Mouse (Mus musculus) erythroblast, adult 5-6 weeks (primary cell): ENCODE measurements around the gene Gnb3. TPM values are rescaled to one million over a fixed set of nuclear protein-coding genes. Genes with fewer than 3 reads are reported as not detected.
"Not testable (repeated sequence)": the region's sequence is repeated elsewhere in the genome, so short reads cannot be mapped to it uniquely, and the experiment has no call there.

Experiments
- ATAC-seq: replicated peaks from 2 replicates; pipeline ENCODE4 v1.8.0; 2016; ENCODE audit warnings: moderate number of reproducible peaks, mild to moderate bottlenecking, moderate TSS enrichment, inconsistent platforms; ENCODE audit not compliant: poor library complexity, low FRiP score, severe bottlenecking
- total RNA-seq, 2 experiments: library from RNA; stranded (forward) in 1 of 2; stranded (reverse) in 1 of 2; fragments of 150-400 nt in 1 of 2; fragments of 200-764, 138-1000 nt in 1 of 2; gene quantifications; 2 replicates each; pipeline versions ENCODE4 v1.2.3 to v1.2.4; 2015 to 2017; ENCODE audit warnings: low replicate concordance in 2 of 2

Gnb3 gene
- total RNA-seq, 2 experiments from 2014 or later: not detected

- ATAC-seq: peak; percentile 76
Observed at GRCm38 (mm10) chr6:124805341-124806321, 34.4 kb downstream of the Gnb3 start.

DNA sequence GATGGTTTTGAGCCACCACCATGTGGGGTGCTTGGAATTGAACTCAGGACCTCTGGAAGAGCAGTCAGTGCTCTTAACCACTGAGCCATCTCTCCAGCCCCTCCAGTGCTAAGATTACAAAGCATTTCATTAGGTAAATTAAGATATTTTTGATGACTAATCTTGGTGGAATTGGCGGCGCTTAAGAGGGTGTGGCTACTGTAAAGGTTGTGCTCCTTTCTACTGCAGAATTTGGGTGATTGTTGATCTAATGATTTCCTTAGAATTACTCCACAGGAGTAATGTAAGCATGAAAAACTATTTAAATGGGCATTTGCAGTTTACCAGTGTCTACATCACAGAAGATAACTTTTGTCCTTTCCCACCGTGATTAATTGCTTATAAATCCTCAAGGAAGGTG, 35.7 kb downstream of the Gnb3 start:
- no peak for ATAC-seq

- ATAC-seq: not testable (repeated sequence)
Observed at GRCm38 (mm10) chr6:124803691-124804090, 36.4 kb downstream of the Gnb3 start.

DNA sequence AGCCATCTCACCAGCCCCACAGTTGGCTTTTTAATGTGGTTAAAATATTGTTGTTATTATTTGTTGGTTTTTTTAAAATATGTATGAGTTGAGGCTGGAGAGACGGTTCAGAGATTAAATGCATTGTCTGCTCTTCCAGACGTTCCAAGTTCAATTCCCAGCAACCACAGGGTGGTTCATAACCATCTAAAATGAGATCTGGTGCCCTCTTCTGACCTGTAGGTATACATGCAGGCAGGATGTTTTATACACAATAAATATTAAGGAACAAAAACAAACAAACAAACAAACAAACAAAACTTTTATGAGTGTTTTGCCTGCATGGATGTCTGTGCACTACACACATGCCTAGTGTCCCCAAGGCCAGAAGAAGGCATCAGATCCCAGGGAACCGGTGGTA, 37.0 kb downstream of the Gnb3 start:
- ATAC-seq: no peak

- not testable (repeated sequence) for ATAC-seq
Observed at GRCm38 (mm10) chr6:124802400-124802799, 37.7 kb downstream of the Gnb3 start.

DNA sequence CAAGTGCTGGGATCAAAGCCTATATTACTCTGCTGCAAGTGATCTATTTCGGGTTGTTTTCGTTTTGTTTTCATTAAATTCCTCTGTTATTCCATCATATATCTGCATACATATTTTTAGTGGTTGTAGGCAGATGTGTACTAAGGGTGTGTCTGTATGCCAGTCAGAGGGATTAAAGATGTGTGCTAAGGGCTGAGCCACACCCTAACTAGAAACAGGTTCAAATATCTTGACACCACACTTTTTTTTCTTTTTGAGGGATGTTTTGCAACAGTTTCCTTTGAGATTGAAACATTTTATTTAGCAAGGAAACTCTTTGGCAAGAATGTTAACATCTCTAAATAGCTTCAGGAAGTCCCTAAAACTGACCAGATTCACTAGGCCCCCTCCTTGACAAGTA, 43.9 kb downstream of the Gnb3 start:
- ATAC-seq: no peak

DNA sequence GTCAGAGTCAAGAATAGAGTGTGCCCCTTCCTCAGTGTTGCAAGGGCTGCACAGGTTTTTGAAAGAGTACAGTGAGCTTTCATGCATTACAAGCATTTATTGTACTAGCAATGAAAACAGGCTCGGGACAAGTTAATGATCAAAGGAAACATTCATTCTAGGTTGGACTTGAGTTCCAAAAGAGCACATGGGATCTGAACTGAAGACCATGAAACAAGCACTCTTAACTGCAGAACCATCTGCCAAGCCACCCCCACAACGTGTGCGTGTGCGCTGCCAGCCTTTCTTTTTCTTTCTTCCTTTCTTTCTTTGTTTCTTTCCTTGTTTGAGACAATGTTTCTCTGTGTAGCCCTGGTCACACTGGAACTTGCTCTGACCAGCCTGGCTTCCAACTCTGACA, 44.3 kb downstream of the Gnb3 start:
- no peak for ATAC-seq

DNA sequence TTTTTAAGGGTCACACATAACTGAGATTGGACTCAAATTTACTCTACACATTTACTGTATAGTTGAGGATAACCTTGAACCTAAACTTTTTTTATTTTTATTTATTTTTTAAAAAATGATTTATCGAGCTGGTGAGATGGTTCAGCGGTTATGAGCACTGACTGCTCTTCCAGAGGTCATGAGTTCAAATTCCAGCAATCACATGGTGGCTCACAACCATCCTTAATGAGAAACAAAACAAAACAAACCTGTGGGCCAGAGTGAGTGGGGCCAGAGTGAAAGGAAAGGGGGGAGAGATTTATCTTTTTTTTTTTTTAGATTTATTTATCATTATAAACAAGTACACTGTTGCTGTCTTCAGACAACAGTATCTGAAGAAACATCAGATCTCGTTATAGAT, 48.2 kb downstream of the Gnb3 start:
- ATAC-seq: no peak

DNA sequence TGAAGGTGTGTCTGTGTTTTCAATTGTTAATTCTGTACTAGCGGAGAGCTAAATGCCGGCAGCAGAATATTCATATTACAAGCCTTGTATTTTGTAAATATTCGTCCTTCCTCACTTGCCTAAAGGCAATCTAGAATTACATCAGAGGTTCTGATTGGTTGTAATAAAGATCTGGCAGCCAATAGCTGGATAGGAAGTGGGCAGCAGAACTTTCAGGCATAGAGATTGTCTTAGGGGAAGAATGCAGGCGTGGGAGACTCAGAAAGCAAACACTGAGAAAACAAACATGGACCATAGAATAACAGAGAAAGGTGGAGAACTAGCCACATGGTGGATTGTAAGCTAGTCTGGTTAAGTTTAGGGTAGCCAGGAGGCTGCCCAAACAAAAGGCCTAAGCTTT, 50.0 kb downstream of the Gnb3 start:
- ATAC-seq: no peak

DNA sequence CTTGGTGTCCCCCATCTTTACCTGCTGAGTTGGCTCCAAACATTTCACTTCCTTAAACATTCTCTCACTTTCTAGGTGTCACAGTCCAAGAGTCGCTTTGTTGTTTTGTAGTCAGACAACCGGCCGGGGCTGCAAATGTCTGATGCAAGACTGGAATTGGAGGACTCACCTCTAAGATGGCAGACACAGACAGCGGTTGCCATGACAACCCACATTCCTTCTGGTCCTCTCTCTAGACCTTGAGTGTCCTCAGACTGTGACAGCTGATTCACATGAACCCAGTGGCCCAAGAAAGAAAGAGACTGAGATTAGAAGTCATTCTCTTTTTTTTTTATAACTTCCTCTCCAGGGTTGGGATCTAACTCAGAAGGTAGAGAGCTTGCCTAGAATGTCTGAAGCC, 50.6 kb downstream of the Gnb3 start:
- ATAC-seq: no peak

- no peak for ATAC-seq
Observed at GRCm38 (mm10) chr6:124787722-124788121, 52.4 kb downstream of the Gnb3 start.

- no peak for ATAC-seq
Observed at GRCm38 (mm10) chr6:124786756-124787420, 53.2 kb downstream of the Gnb3 start.

Other genes starting within 250 kb of the Gnb3 start
- not detected in 2 replicates for gene C1s2, start 204.2 kb downstream of the Gnb3 start, total RNA-seq (2015; ENCODE audit: low replicate concordance)
- not detected in 2 replicates for gene C1s2, start 204.2 kb downstream of the Gnb3 start, total RNA-seq (2017; ENCODE audit: low replicate concordance)
- 118 and 141 TPM in 2 replicates for gene Lpcat3, start 177.2 kb downstream of the Gnb3 start, total RNA-seq (2015; ENCODE audit: low replicate concordance)
- 81.5 and 135 TPM in 2 replicates for gene Lpcat3, start 177.2 kb downstream of the Gnb3 start, total RNA-seq (2017; ENCODE audit: low replicate concordance)
- 65.1 and 66.0 TPM in 2 replicates for gene Emg1, start 128.1 kb downstream of the Gnb3 start, total RNA-seq (2015; ENCODE audit: low replicate concordance)
- 35.8 and 37.2 TPM in 2 replicates for gene Emg1, start 128.1 kb downstream of the Gnb3 start, total RNA-seq (2017; ENCODE audit: low replicate concordance)
- 44.2 and 79.4 TPM in 2 replicates for gene Phb2, start 127.9 kb downstream of the Gnb3 start, total RNA-seq (2015; ENCODE audit: low replicate concordance)
- gene Phb2, start 127.9 kb downstream of the Gnb3 start, total RNA-seq (2017; ENCODE audit: low replicate concordance): 70.3 and 70.7 TPM in 2 replicates
- gene Ptpn6, start 101.6 kb downstream of the Gnb3 start, total RNA-seq (2015; ENCODE audit: low replicate concordance): 57.8 and 60.2 TPM in 2 replicates
- 142 and 156 TPM in 2 replicates for gene Ptpn6, start 101.6 kb downstream of the Gnb3 start, total RNA-seq (2017; ENCODE audit: low replicate concordance)
- gene Grcc10, start 98.9 kb downstream of the Gnb3 start, total RNA-seq (2015; ENCODE audit: low replicate concordance): 33.6 and 64.9 TPM in 2 replicates
- 7.5 and 16.9 TPM in 2 replicates for gene Grcc10, start 98.9 kb downstream of the Gnb3 start, total RNA-seq (2017; ENCODE audit: low replicate concordance)
- not detected in 2 replicates for gene Gm45234, start 84.3 kb downstream of the Gnb3 start, total RNA-seq (2015; ENCODE audit: low replicate concordance)
- 0.56 TPM in 1 of 2 replicates, not detected in the other for gene Gm45234, start 84.3 kb downstream of the Gnb3 start, total RNA-seq (2017; ENCODE audit: low replicate concordance)
- 10.0 and 11.7 TPM in 2 replicates for gene Atn1, start 83.8 kb downstream of the Gnb3 start, total RNA-seq (2015; ENCODE audit: low replicate concordance)
- 0.94 and 2.0 TPM in 2 replicates for gene Atn1, start 83.8 kb downstream of the Gnb3 start, total RNA-seq (2017; ENCODE audit: low replicate concordance)
- gene Eno2, start 70.6 kb downstream of the Gnb3 start, total RNA-seq (2015; ENCODE audit: low replicate concordance): not detected in 2 replicates
- gene Eno2, start 70.6 kb downstream of the Gnb3 start, total RNA-seq (2017; ENCODE audit: low replicate concordance): not detected in 2 replicates
- gene Lrrc23, start 60.5 kb downstream of the Gnb3 start, total RNA-seq (2015; ENCODE audit: low replicate concordance): not detected in 2 replicates
- gene Lrrc23, start 60.5 kb downstream of the Gnb3 start, total RNA-seq (2017; ENCODE audit: low replicate concordance): not detected in 2 replicates
- gene Spsb2, start 31.6 kb downstream of the Gnb3 start, total RNA-seq (2015; ENCODE audit: low replicate concordance): 0.58 TPM in 1 of 2 replicates, not detected in the other
- 2.6 and 4.3 TPM in 2 replicates for gene Spsb2, start 31.6 kb downstream of the Gnb3 start, total RNA-seq (2017; ENCODE audit: low replicate concordance)
- gene Tpi1, start 26.0 kb downstream of the Gnb3 start, total RNA-seq (2015; ENCODE audit: low replicate concordance): 37.3 and 44.3 TPM in 2 replicates
- 30.0 and 31.0 TPM in 2 replicates for gene Tpi1, start 26.0 kb downstream of the Gnb3 start, total RNA-seq (2017; ENCODE audit: low replicate concordance)
- gene Usp5, start 10.8 kb downstream of the Gnb3 start, total RNA-seq (2015; ENCODE audit: low replicate concordance): 10.0 and 34.6 TPM in 2 replicates
- 22.0 and 29.6 TPM in 2 replicates for gene Usp5, start 10.8 kb downstream of the Gnb3 start, total RNA-seq (2017; ENCODE audit: low replicate concordance)
- gene Cdca3, start 10.7 kb downstream of the Gnb3 start, total RNA-seq (2015; ENCODE audit: low replicate concordance): 65.8 and 68.0 TPM in 2 replicates
- gene Cdca3, start 10.7 kb downstream of the Gnb3 start, total RNA-seq (2017; ENCODE audit: low replicate concordance): 58.5 and 73.8 TPM in 2 replicates
- not detected in 2 replicates for gene P3h3, start 17.5 kb upstream of the Gnb3 start, total RNA-seq (2015; ENCODE audit: low replicate concordance)
- gene P3h3, start 17.5 kb upstream of the Gnb3 start, total RNA-seq (2017; ENCODE audit: low replicate concordance): 1.1 and 1.2 TPM in 2 replicates
- not detected in 2 replicates for gene Gpr162, start 23.7 kb upstream of the Gnb3 start, total RNA-seq (2015; ENCODE audit: low replicate concordance)
- not detected in 2 replicates for gene Gpr162, start 23.7 kb upstream of the Gnb3 start, total RNA-seq (2017; ENCODE audit: low replicate concordance)
- 6.3 and 6.9 TPM in 2 replicates for gene Cd4, start 47.9 kb upstream of the Gnb3 start, total RNA-seq (2015; ENCODE audit: low replicate concordance)
- gene Cd4, start 47.9 kb upstream of the Gnb3 start, total RNA-seq (2017; ENCODE audit: low replicate concordance): 0.70 and 0.94 TPM in 2 replicates
- 1.0 and 2.7 TPM in 2 replicates for gene Lag3, start 71.4 kb upstream of the Gnb3 start, total RNA-seq (2015; ENCODE audit: low replicate concordance)
- gene Lag3, start 71.4 kb upstream of the Gnb3 start, total RNA-seq (2017; ENCODE audit: low replicate concordance): 0.51 TPM in 1 of 2 replicates, not detected in the other
- gene Ptms, start 79.8 kb upstream of the Gnb3 start, total RNA-seq (2015; ENCODE audit: low replicate concordance): 26.1 and 31.3 TPM in 2 replicates
- 12.0 and 21.8 TPM in 2 replicates for gene Ptms, start 79.8 kb upstream of the Gnb3 start, total RNA-seq (2017; ENCODE audit: low replicate concordance)
- 11.7 and 13.4 TPM in 2 replicates for gene Mlf2, start 91.1 kb upstream of the Gnb3 start, total RNA-seq (2015; ENCODE audit: low replicate concordance)
- 14.1 and 20.7 TPM in 2 replicates for gene Mlf2, start 91.1 kb upstream of the Gnb3 start, total RNA-seq (2017; ENCODE audit: low replicate concordance)
- 10.2 and 16.5 TPM in 2 replicates for gene Cops7a, start 125.3 kb upstream of the Gnb3 start, total RNA-seq (2015; ENCODE audit: low replicate concordance)
- 5.6 and 7.7 TPM in 2 replicates for gene Cops7a, start 125.3 kb upstream of the Gnb3 start, total RNA-seq (2017; ENCODE audit: low replicate concordance)
- gene Pianp, start 156.4 kb upstream of the Gnb3 start, total RNA-seq (2015; ENCODE audit: low replicate concordance): not detected in 2 replicates
- not detected in 2 replicates for gene Pianp, start 156.4 kb upstream of the Gnb3 start, total RNA-seq (2017; ENCODE audit: low replicate concordance)
- 20.8 and 25.9 TPM in 2 replicates for gene Zfp384, start 168.9 kb upstream of the Gnb3 start, total RNA-seq (2015; ENCODE audit: low replicate concordance)
- 9.8 and 12.3 TPM in 2 replicates for gene Zfp384, start 168.9 kb upstream of the Gnb3 start, total RNA-seq (2017; ENCODE audit: low replicate concordance)
- gene Ing4, start 199.5 kb upstream of the Gnb3 start, total RNA-seq (2015; ENCODE audit: low replicate concordance): 7.1 and 7.9 TPM in 2 replicates
- gene Ing4, start 199.5 kb upstream of the Gnb3 start, total RNA-seq (2017; ENCODE audit: low replicate concordance): 27.7 and 35.7 TPM in 2 replicates
- gene Acrbp, start 209.4 kb upstream of the Gnb3 start, total RNA-seq (2015; ENCODE audit: low replicate concordance): 3.3 TPM in 1 of 2 replicates, not detected in the other
- 7.0 and 11.6 TPM in 2 replicates for gene Acrbp, start 209.4 kb upstream of the Gnb3 start, total RNA-seq (2017; ENCODE audit: low replicate concordance)
- gene Lpar5, start 227.6 kb upstream of the Gnb3 start, total RNA-seq (2015; ENCODE audit: low replicate concordance): 3.1 TPM in 1 of 2 replicates, not detected in the other
- 0.60 TPM in 1 of 2 replicates, not detected in the other for gene Lpar5, start 227.6 kb upstream of the Gnb3 start, total RNA-seq (2017; ENCODE audit: low replicate concordance)